Mouse (Mus musculus) gastrocnemius, adult 2 months (tissue): ENCODE results near the gene Scg3. TPM values are rescaled to one million over a fixed set of nuclear protein-coding genes. Genes with fewer than 3 reads are reported as not detected.

Experiments
- DNase-seq: peaks from one replicate; pipeline ENCODE4 v3.0.0; 2022
- H3K27ac ChIP-seq: fragments of 200-600 bp; 2 replicates; pipeline ENCODE4 v1.8.1; 2022; ENCODE audit warnings: mild to moderate bottlenecking
- H3K4me3 ChIP-seq: fragments of 200-600 bp; 2 replicates; pipeline ENCODE4 v1.8.1; 2022; ENCODE audit warnings: mild to moderate bottlenecking, moderate library complexity
- CTCF ChIP-seq: fragments of 200-600 bp; IDR thresholded peaks from 2 replicates; pipeline ENCODE4 v1.8.1; 2022; ENCODE audit warnings: antibody characterized with exemption, mild to moderate bottlenecking, moderate library complexity
- intact Hi-C: fragments of 180-260 bp; cut with DNase I; formaldehyde crosslinking; loops from one replicate; pipeline ENCODE4 v1.15.1; 2025
- total RNA-seq, 2 experiments: library from RNA; stranded (reverse); gene quantifications; 2 replicates each; pipeline ENCODE4 v1.2.3; 2021

Gene Scg3
- total RNA-seq, 2 experiments from 2014 or later: 1.1 to 1.7 TPM

- no peak overlapping the region for H3K27ac ChIP-seq
- TF ChIP-seq CTCF: no peak
- no peak overlapping the region for H3K4me3 ChIP-seq
- intact Hi-C loops: no loop called here
- DNase-seq: no peak
Measured at GRCm38 (mm10) chr9:75618836-75619400, 64.9 kb downstream of the Scg3 start.

GRCm38 (mm10) chr9:75616560-75616959 lies 67.3 kb downstream of the Scg3 start:
- no peak overlapping the region for H3K4me3 ChIP-seq
- no peak for DNase-seq
- intact Hi-C loops: no loop called here
- H3K27ac ChIP-seq: no peak overlapping the region
- no peak for TF ChIP-seq CTCF

GRCm38 (mm10) chr9:75610571-75611493 lies 73.0 kb downstream of the Scg3 start, which contains the start of gene Tmod2:
Tmod2 (minus strand) TSS chr9:75611325.
- TF ChIP-seq CTCF: peak; percentile 14; the same call in 1 of the 2 replicates
- intact Hi-C loops: no loop called here
- DNase-seq: peak; percentile 72
- peak within 1 kb of the TSS; percentile 78 for H3K27ac ChIP-seq
- peak within 1 kb of the TSS; percentile 78 for H3K4me3 ChIP-seq

GRCm38 (mm10) chr9:75609965-75610364 lies 73.9 kb downstream of the Scg3 start:
- intact Hi-C loops: no loop called here
- H3K27ac ChIP-seq: peak overlapping the region; percentile 78; the same call in 1 of the 2 replicates
- no peak for DNase-seq
- peak overlapping the region; percentile 78 for H3K4me3 ChIP-seq
- no peak for TF ChIP-seq CTCF

DNA sequence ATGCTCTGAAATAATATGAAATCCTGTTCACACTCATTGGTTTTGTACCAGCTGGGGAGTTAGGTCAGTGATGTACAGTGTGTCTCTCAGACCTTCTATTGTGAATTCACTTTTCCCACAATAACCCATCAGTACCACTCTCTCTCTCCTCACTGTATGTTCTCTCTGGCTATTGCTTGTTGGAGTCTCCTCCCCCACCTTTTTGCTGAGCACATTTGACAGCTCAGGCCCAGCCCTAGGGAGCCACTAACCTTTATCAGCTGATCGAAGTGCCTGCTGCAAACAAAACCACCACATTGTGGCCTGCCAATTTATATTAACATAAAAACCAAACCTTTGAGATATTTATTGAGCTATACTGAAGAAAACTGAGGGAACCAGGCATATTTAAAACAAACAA lies 74.4 kb downstream of the Scg3 start:
- Histone ChIP-seq H3K27ac (no peak overlapping the region), H3K4me3 (peak overlapping the region; percentile 78)
- intact Hi-C loops: no loop called here
- DNase-seq: no peak
- TF ChIP-seq CTCF: no peak

GRCm38 (mm10) chr9:75607496-75607895 lies 76.4 kb downstream of the Scg3 start:
- intact Hi-C loops: no loop called here
- no peak for DNase-seq
- Histone ChIP-seq H3K27ac (no peak overlapping the region), H3K4me3 (no peak overlapping the region)
- TF ChIP-seq CTCF: no peak

- no peak for TF ChIP-seq CTCF
- intact Hi-C loops: no loop called here
- peak; percentile 38 for DNase-seq
- peak overlapping the region; percentile 13; the same call in 1 of the 2 replicates for H3K4me3 ChIP-seq
- peak overlapping the region; percentile 58 for H3K27ac ChIP-seq
Measured at GRCm38 (mm10) chr9:75601510-75601909, 82.3 kb downstream of the Scg3 start.

DNA sequence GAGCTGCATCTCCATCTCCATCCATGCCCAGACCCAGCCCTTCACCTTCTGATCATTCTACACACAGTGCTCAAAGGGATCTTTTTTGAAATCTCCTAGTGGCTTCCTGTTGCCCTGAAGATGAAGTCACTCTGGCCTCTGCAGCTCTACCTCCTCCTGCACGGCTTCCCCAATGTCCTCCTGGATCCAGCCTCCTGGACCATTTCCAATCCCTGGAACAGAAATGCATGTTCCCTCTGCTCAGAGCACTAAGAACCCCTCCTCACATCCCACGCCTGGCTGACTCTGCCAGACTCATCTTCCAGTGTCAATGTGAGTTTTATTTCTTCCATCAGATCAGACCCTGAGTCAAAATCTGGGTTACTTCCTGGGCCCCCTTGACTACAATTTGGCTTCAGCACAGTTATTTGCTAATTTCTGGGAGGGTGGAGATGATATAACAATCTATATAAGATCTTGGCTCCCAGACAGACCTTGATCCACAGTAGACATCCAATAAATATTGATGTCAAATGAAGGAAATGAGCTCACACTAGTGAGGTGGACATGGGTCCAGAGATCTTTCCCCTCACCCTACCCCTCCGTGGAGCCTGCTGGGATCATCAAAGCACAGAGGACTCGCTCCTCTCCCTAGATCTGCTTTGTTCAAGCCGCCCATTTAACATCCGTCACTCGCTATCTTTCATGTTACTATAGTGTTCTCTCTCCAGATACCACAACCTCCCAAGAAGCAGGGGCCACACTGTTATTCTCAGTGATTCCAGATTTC lies 83.5 kb downstream of the Scg3 start:
- intact Hi-C loops: no loop called here
- no peak for TF ChIP-seq CTCF
- peak; percentile 49 for DNase-seq
- Histone ChIP-seq H3K4me3 (no peak overlapping the region), H3K27ac (peak overlapping the region; percentile 58)

GRCm38 (mm10) chr9:75599191-75599841 lies 84.5 kb downstream of the Scg3 start:
- TF ChIP-seq CTCF: peak; percentile 13; the same call in 1 of the 2 replicates
- H3K27ac ChIP-seq: peak overlapping the region; percentile 58
- no peak overlapping the region for H3K4me3 ChIP-seq
- intact Hi-C loops: no loop called here
- peak; percentile 22 for DNase-seq

DNA sequence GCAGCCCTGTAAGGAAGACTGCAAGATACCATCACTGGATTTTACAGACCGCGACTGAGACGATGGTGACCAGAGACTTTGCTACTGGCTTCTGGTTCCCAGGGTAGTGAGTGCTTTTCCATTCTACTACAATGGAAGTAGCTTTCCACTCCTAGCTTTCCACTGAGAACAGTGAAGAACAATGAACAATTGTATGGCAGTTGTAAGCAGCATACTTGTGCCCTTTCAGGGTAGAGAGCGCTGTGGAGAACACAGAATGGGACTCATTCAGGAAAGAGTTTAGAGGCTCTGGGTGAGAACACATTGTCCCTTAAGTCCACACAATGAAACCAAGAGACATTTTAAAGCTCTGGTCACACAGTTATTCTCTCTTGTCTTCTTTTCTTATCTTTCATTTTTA lies 86.3 kb downstream of the Scg3 start:
- no peak for TF ChIP-seq CTCF
- H3K4me3 ChIP-seq: no peak overlapping the region
- peak overlapping the region; percentile 63 for H3K27ac ChIP-seq
- intact Hi-C loops: no loop called here
- DNase-seq: no peak

DNA sequence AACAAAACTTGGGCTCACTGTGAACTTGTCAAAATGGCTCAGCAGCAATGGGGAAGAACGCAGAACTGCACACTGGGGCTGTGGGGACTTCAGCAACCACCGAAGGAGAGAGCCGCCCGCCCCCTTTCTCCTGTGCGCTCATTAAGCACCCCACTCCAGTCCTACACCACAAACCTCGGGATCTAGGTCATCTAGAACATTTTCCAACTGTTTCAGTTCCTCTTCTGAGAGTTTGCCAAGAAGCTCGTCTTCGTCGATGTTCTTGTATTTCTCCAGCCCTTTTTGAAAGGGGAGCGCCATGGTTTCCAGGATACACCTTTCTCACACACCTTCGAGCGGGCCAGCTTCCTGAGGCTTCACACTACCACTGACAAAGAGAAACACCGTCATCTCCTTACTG lies 86.8 kb downstream of the Scg3 start:
- intact Hi-C loops: no loop called here
- Histone ChIP-seq H3K4me3 (no peak overlapping the region), H3K27ac (peak overlapping the region; percentile 63)
- DNase-seq: no peak
- TF ChIP-seq CTCF: no peak

- H3K4me3 ChIP-seq: no peak overlapping the region
- no peak for DNase-seq
- intact Hi-C loops: no loop called here
- H3K27ac ChIP-seq: no peak overlapping the region
- no peak for TF ChIP-seq CTCF
Measured at GRCm38 (mm10) chr9:75593481-75593880, 90.4 kb downstream of the Scg3 start.

Other genes starting within 250 kb of the Scg3 start
- 10 to 100 TPM; 23.3 to 28.5 TPM for gene Leo1, start 242.5 kb downstream of the Scg3 start, total RNA-seq
- gene Tmod3, start 124.4 kb downstream of the Scg3 start, total RNA-seq: 10 to 100 TPM; 15.0 to 23.0 TPM
- gene Tmod2, start 72.7 kb downstream of the Scg3 start, total RNA-seq: 1 to 10 TPM; 5.4 to 5.6 TPM
- gene Lysmd2, start 58.3 kb downstream of the Scg3 start, total RNA-seq: 1 to 10 TPM; 4.0 to 4.7 TPM
- 1 to 10 TPM; 1.6 to 3.3 TPM for gene Bmp5, start 91.3 kb upstream of the Scg3 start, total RNA-seq